Mouse (Mus musculus): ENCODE measurements around the gene St6gal2. TPM values are rescaled to one million over a fixed set of nuclear protein-coding genes. Genes with fewer than 3 reads are reported as not detected.

St6gal2 gene
- polyA plus RNA-seq (2012; rRNA removed): 0.01 and 0.04 TPM in 2 replicates

DNA sequence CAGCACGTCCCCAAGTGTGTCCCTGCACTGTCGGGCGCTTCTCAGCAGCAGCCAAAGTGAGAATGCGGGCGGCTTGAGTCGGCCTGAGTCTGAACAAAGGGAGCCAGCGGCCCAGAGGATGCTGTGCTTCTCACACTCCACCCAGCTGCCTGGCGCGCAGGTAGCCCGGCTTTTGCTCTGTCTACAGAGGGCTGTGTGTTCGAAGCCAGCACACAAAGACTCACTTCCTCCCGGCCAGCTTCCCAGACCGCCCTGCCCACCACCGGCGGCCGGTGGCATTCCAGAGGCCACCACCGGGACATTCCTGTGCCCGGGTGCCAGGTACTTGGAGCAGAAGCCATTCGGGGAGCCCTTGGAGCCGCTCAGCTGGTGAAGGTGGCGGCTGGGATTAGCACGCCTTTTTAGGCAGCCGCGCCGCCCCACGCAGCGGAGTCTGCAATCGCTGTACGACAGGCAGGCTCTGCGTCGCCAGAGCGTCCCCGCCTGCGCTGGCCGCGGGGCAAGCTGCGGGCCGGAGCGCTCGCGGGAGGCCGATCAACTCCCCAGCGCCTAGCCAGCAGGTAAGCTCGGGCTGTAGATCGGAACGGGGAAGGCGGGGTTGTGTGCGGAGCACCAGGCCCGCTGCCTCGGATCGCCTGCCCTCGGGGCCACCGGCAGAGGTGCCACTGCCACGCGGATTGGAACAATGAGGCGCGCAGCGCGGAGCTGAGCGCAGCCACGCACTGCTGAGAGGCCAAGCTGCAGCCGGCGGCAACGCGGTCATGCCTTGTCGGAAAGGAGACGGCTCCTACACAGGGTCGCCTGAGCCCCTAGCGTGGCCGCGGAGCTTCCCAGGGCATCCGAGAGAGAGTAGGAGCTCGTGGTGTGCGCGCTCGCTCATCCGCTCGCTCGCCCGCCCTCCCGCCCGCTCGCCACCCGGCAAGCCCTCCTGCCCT is at the start of gene St6gal2:
Gene St6gal2, plus strand, starts transcription at position 133 of the 935 bp plus-strand sequence.
- 2% methylated on average over 83 of the region's 84 CpGs for WGBS
- no peak for DNase-seq (ENCODE audit: low read depth, low spot score)

DNA sequence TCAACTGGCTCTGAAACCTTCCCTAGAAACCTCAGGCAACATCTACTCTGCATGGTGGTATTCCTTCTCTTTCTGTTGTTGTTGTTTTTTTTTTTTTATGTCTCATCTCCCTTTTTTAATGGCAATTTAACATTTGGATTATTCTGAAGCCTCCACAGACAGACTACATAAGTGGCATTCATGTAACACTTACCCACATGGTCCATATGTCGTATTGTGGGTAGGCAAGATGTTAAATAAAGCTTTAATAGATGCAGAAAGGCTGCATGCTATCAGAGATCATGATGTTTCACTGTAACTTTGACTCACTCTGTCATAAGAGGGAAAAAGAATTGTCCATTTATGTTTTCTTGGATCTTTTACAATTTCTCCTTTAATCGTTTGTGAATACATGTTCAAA is 39.1 kb upstream of the St6gal2 start:
- no peak for DNase-seq (ENCODE audit: low read depth, low spot score)
- WGBS: 72% methylated on average over 2 of the region's 2 CpGs

DNA sequence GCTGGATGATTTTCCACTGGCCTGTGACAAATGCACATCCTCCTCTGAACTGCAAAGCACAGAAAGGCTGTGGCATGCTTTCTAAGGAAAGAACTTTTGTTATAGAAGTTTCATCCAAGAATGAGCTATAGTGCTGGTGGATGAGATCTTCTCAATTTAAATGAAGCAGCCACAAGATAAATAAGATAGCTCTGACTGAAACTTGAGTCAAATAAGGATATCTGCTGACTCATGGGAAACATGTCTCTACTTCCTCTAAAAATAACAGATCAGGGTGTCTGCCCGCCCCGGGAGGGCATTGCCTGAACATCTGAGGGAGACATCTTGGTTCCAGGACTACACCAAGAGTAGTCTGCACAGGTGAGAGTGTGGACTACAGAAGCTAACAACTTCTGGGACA is 28.7 kb upstream of the St6gal2 start:
- no peak for DNase-seq (ENCODE audit: low read depth, low spot score)
- WGBS: 76% methylated on average over 2 of the region's 2 CpGs

DNA sequence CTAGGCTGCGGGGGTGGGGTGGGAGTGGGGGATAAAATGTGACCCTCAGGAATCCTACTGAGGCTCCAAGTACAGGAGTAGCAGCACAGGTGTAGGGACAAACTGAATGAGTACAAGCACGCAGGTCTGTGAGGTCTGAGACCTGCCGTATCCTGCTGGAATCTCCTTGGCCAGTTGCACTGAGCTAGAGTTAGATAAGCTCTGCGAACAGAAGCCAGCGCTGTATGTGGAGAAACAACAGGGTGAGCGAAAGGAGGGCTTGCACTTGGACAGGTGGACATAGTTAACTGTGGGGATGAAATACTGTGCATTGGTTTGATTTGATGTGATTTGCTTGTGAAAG is 974 bp downstream of the St6gal2 start:
- WGBS: 7% methylated on average over 6 of the region's 6 CpGs
- DNase-seq (ENCODE audit: low read depth, low spot score): no peak

DNA sequence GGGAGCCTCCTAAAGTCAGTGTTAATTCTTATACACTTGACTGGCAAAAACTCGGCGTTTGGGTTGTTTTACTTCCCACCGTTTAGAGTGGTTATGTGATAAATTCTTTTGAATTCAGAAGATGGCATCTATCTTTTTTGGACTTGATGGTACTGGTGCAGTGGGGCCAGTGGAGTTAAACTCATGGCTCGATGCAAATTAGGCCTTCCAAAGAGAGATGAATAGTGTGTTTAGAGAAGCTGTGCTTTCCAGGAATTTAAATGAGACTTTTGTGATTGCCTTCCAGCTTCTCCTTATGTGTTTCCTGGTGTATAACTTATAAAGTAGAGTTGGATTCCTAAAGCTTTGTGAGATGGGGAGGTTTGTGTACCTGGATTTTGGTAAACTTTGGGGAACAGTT is 1.5 kb downstream of the St6gal2 start:
- no peak for DNase-seq (ENCODE audit: low read depth, low spot score)
- 29% methylated on average over 4 of the region's 4 CpGs for WGBS

DNA sequence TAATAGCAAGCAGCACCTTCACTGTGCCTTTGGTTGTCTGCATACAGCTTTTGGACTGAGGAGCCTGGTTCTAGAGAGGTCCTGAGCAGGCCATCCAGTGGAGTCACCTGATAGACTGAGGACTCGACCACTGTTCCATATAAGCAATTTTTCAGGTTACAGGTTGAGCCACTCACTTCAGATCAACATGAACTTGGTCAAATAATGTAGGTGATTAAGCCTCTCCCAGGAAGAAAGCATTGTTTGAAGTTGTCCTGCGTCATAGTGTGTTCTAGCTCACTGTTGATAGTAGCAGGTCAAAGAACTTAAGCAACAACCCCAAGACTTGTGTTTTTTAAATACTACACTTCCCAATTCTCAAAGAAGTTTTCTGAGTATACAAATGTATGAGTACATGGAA is 5.8 kb downstream of the St6gal2 start:
- DNase-seq (ENCODE audit: low read depth, low spot score): no peak
- 44% methylated on average over 2 of the region's 2 CpGs for WGBS

DNA sequence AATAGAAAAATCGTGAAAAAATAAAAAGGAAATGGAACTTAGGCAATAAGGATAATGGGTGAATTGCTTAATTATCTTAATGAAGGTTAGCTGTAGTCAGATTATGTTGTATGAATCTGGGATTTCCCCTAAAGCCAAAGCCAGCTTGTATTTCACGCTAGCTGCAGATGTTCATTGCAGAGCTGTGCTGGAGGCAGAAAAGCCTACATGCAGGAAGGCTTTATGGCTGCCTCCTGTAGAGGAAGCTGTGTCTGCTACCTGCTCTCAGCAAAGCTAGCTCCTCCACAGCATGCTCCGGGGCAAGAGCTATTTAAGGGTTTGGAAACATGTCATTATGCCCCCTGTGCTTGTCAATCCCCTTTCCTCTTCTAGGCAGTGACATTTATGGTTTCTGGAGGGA is 9.3 kb downstream of the St6gal2 start:
- WGBS: 45% methylated on average over 3 of the region's 3 CpGs
- no peak for DNase-seq (ENCODE audit: low read depth, low spot score)

DNA sequence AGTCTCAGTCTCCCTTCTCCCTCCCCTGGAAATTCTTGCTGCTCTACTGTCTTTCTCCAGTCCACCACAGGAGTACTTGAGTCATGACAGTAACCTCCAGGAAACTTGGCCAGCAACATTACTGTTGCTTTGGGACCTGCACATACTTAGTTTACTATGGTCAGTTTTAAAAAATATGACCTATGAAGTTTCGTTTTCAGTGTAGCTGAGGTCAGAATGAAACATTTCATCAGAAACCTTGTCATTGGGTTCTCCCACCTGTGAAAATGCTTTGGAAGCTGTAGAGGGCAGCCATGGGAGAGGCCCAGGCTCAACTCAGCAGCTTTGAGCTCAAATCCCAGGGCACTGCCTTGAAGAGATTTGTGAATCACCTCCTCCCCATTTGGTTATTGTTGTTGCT is 15.0 kb downstream of the St6gal2 start:
- 67% methylated on average over 1 of the region's 1 CpGs for WGBS

DNA sequence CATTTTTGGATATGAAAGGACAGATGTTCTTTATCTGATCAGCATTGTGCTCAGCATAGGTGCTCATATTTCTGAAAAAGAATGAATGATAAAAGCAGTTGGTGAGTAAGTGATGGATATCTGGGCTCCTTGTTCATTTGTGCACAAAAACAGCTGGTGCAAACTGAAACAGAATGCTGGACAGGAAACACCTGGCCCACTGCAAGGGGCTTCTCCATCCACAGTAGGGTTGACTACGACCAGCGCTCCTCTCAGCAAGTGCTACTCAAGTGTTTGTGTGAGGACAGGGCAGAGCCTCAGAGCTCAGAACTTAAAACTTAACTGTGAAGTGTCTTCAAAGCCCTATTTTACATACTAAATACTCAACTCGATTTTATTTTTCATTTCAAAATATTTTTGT is 22.4 kb downstream of the St6gal2 start:
- WGBS: 73% methylated on average over 3 of the region's 3 CpGs

More for the DNA sequence above, 15.0 kb downstream of the St6gal2 start:
- DNase-seq (ENCODE audit: low read depth, low spot score): no peak

DNA sequence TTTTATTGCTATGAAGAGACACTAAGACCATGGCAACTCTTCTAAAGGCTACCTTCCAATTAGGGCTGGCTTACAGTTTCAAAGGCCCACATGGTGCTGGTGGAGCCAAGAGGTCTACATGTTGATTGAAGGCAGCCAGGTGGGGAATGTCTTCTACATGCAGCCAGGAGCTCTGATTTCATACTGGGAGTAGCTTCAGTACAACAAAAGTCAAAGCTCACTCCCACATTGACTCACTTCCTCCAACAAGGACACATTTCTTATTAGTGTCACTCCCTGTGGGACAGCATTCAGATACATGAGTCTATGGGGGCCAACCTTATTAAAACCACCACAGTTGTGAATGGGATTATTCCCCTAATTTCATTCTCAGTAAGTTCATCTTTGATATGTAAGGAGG is 23.8 kb downstream of the St6gal2 start:
- DNase-seq (ENCODE audit: low read depth, low spot score): no peak

More for the DNA sequence above, 22.4 kb downstream of the St6gal2 start:
- DNase-seq (ENCODE audit: low read depth, low spot score): no peak

DNA sequence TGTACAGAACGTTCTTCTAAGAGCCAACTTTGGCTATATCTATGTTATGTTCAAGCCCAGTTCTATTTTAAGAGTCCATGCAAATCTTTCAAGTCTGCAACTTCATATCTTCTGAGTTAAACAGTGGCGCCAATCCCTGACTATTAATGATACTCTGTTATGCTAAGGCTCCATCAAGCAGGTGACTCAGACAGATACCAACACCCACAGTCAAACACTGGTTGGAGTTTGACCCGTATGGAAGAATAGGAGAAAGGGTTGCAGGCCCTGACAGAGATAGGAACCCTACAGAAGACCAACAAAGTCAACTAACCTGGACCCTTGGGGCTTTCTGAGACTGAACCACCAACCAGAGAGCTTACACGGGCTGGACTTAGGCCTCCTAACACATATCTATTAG is 30.8 kb downstream of the St6gal2 start:
- no peak for DNase-seq (ENCODE audit: low read depth, low spot score)

DNA sequence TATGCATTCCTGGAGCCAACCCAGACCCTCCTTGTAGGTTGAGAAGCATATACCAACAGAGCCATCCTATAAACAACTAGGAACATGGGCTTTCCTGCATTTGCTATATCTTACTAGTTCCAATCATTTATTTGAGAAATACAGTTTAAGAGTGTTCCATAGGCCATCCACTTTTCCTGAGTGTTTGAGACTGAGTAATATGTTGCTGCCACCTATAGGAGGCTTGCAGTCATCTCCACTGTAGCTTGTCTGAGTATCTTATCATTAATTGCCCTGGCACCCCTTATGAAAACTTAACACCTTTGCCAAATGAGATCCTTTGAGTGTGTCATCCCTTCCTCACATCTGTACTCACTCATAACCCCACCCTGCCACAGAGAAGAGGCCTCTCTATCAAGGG is 32.2 kb downstream of the St6gal2 start:
- DNase-seq (ENCODE audit: low read depth, low spot score): no peak

More for the DNA sequence above, 30.8 kb downstream of the St6gal2 start:
- 73% methylated on average over 4 of the region's 4 CpGs for WGBS

DNA sequence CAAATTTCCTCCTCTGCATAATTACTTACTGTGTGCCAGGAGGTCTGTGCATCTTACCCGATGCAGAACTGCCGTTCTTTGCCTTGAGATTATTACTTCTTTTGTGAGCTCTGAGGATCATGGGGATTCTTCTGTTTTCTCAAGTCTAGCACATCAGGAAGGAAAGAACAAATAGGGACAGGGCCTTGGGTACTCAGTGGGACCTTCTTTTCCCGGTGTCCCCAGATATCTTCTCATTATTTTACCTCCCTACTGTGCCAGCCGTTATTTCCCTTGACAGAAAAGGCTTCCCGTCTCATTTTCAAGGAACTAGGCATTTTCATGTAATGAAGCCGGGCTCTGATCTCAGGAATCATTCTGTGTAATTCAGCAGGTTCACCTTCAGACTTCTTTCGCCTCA is 34.2 kb downstream of the St6gal2 start:
- DNase-seq (ENCODE audit: low read depth, low spot score): no peak
- WGBS: 67% methylated on average over 7 of the region's 7 CpGs

DNA sequence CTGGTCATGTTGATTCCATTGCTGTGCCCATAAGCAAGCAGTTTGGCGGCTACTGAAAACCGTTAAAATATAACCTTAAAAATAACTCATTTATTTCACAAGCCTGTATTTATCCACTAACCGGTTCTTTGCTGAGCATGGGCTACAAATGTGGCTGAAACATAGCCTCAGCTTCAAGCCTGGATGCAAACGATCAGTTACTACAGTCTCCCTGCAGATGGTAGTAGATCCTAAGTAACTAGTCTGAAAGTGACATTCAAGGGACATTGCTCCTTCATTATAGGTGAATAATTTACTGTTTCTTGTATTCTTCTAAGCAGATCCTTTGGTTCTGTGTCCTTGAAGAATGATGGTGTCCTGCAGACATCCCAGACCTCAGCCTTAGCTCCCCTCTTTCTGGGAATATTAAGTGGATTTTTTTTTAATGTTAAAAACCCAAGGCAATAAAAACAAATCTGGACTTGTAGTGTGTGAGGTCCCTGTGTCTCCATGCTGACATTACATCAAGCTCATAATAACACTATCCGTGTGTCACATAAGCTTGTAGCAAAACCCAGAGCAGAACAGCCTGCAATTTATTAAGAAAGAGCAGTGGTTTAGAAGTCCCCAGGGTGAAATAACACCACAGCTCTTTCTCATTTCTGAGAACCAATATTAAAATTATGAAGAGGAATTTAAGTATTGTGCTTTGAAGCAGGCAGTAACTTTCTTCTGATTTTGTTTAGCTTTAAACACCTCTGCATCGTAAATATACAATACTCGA is 39.1 kb downstream of the St6gal2 start:
- 76% methylated on average over 7 of the region's 7 CpGs for WGBS
- DNase-seq (ENCODE audit: low read depth, low spot score): no peak

DNA sequence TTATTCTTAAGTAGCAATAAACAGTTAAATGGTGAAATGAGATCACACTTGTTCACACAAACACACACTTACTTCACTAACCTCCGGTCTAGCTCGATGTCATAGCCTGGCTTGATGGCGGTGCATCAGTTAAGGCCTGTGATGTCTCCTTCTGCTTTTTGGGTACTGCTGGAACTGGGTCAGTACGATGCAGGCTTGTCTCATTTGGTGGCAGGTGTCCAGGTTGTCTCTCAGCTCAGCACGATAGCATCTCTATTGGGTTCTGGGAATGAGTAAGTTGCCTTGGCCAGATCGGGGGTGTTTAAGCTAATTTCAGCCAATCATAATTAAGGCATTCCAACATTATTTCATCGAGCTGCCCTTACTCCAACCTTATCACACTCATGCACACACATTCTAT is 86.7 kb downstream of the St6gal2 start:
- 85% methylated on average over 7 of the region's 7 CpGs for WGBS
- no peak for DNase-seq (ENCODE audit: low read depth, low spot score)

DNA sequence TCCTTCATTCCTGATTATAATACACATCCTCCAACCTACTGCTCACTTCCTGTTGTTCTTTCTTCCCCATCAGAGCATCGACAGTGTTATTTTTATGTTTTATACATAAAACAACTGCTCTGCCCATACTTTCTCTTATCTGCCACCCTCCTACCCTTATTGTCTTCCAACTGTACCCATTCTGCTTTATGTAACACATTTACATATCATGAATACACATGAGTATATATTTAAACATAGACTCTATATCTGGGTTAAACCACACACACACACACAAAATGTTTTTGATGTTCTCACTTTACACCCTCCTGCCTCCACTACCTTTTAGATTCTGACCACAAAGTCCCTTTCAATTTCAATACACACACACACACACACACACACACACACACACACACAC is 103.3 kb downstream of the St6gal2 start:
- DNase-seq (ENCODE audit: low read depth, low spot score): no peak
- 60% methylated on average over 1 of the region's 1 CpGs for WGBS

DNA sequence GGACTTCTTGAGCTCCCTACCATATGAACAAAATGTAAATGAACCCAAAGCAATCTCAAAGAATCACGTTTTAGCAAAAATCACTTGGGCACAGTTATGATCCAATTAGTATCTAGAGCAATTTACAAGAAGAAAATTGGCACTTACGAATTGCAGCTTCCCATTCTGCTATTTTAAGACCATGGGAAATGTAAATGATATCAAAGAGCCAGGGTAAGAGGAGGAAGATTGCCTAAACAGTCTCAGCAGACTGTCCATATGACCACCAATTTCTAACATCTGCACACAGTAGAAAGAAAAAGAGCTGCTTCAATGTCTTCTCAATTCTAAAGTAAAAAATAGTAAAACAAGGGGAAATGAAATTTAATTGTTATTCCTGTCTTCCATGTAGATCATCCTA is 116.6 kb downstream of the St6gal2 start:
- 61% methylated on average over 2 of the region's 2 CpGs for WGBS
- DNase-seq (ENCODE audit: low read depth, low spot score): no peak
